ENCODE assay signal across 8 mouse cellular contexts in genomic region chr8:70395649-70396048, GRCm38 (mm10). TPM values are rescaled to one million over a fixed set of nuclear protein-coding genes. Genes with fewer than 3 reads are reported as not detected.
DNase-seq lines count a peak whose midpoint lies in the region; TF ChIP-seq lines count a peak whose summit lies in the region.

No protein-coding gene starts in this region.

- no peak overlapping the region for H3K27ac ChIP-seq in liver, adult 2 months (replicated peaks; ENCODE audit: insufficient read depth, low read depth, low read length)

- H3K27me3 ChIP-seq in liver, adult 2 months (ENCODE audit: control insufficient read depth, insufficient read depth, low read length): no peaks in the 10 kb centered on the region

- 27% methylated on average over 5 of the region's 5 CpGs for WGBS in liver, adult 2 months

- H3K36me3 ChIP-seq in liver, adult 2 months (ENCODE audit: control insufficient read depth, insufficient read depth, low read length): no peaks in the 10 kb centered on the region

- no peaks in the 10 kb centered on the region for H3K79me2 ChIP-seq in liver, adult 2 months (ENCODE audit: control insufficient read depth, insufficient read depth, low read length)

- peaks cover 4% of the 10 kb centered on the region; the same call in 1 of the 2 replicates for H3K4me1 ChIP-seq in liver, adult 2 months (ENCODE audit: control insufficient read depth, insufficient read depth, low read length)

- TF ChIP-seq POLR2A in liver, adult 2 months (IDR thresholded peaks at IDR 0.05; ENCODE audit: extremely low read depth, insufficient read depth, low read length): no peak

- no peak for TF ChIP-seq CTCF in liver, adult 2 months (IDR thresholded peaks at IDR 0.05; ENCODE audit: low read depth, low read length)

- peak; percentile 75 for DNase-seq in adrenal gland, postnatal 14 days
- DNase-seq in adrenal gland, adult 8-10 months: no peak
- DNase-seq in liver, adult 2 months (ENCODE audit: extremely low read depth, low read depth, low spot score): peak; percentile 80
- DNase-seq in liver: no peak
- DNase-seq in cerebellum, postnatal 14 days: peak; percentile 96 to 98
- peak; percentile 81 for DNase-seq in heart, postnatal 4 days
- no peak for DNase-seq in urinary bladder, postnatal 36 days (ENCODE audit: low spot score in 2 of 2)
- DNase-seq in layer of hippocampus, postnatal 10 days (ENCODE audit: low spot score in 2 of 2): no peak

- H3K4me3 ChIP-seq in liver, adult 2 months (ENCODE audit: insufficient read depth, low read depth, low read length): no peak overlapping the region

- no peak overlapping the region for H3K9ac ChIP-seq in liver, adult 2 months (ENCODE audit: low read depth, low read length)

RNA-seq across cellular contexts. Expression of gene Comp, which starts 22.3 kb away (rescaled TPM):
- 1.4 TPM in 1 of 2 replicates, not detected in the other for total RNA-seq in adrenal gland, postnatal 14 days (2021)
- total RNA-seq in adrenal gland, adult 8-10 months (2022): under 1 TPM in 3 of 4 experiments, not detected in 1; 0.17 to 0.61 (median 0.27) TPM
- not detected in 2 replicates for total RNA-seq in liver, adult 2 months (2014; rRNA removed)
- polyA plus RNA-seq in liver, adult 2 months (2012; rRNA removed): 0.24 TPM in 1 of 2 replicates, not detected in the other
- 1 to 10 TPM; 2.5 to 2.6 TPM for total RNA-seq in heart, postnatal 4 days (2021)
- total RNA-seq in layer of hippocampus, postnatal 10 days (2021): under 1 TPM in 1 of 2 experiments, not detected in 1; 0.31 TPM

RNA-seq across cellular contexts. Expression of gene Upf1, which starts 42.6 kb away (rescaled TPM):
- 64.0 and 64.4 TPM in 2 replicates for total RNA-seq in adrenal gland, postnatal 14 days (2021)
- 10 to 100 TPM; 64.2 to 82.6 (median 76.1) TPM for total RNA-seq in adrenal gland, adult 8-10 months (2022)
- total RNA-seq in liver, adult 2 months (2014; rRNA removed): 19.0 and 26.3 TPM in 2 replicates
- polyA plus RNA-seq in liver, adult 2 months (2012; rRNA removed): 20.3 and 22.3 TPM in 2 replicates
- total RNA-seq in heart, postnatal 4 days (2021): 10 to 100 TPM; 44.1 to 45.9 TPM
- total RNA-seq in layer of hippocampus, postnatal 10 days (2021): 10 to 100 TPM; 50.8 to 51.0 TPM

RNA-seq across cellular contexts. Expression of gene Crtc1, which starts 43.7 kb away (rescaled TPM):
- total RNA-seq in adrenal gland, postnatal 14 days (2021): 19.4 and 20.6 TPM in 2 replicates
- 10 to 100 TPM; 25.3 to 52.7 (median 36.5) TPM for total RNA-seq in adrenal gland, adult 8-10 months (2022)
- total RNA-seq in liver, adult 2 months (2014; rRNA removed): 1.2 and 1.9 TPM in 2 replicates
- 6.9 and 8.2 TPM in 2 replicates for polyA plus RNA-seq in liver, adult 2 months (2012; rRNA removed)
- total RNA-seq in heart, postnatal 4 days (2021): 10 to 100 TPM; 12.8 to 15.4 TPM
- 100 to 1,000 TPM; 103 to 114 TPM for total RNA-seq in layer of hippocampus, postnatal 10 days (2021)

Comparison
In these comparisons a context has a peak if more than half of its experiments do, and no peak if none do; other contexts are left out.
1. DNase-seq: peak in adrenal gland, postnatal 14 days (single experiment), liver, adult 2 months (single experiment), cerebellum, postnatal 14 days (2 of 2) and heart, postnatal 4 days (single experiment); none in adrenal gland, adult 8-10 months (single experiment), liver (single experiment), urinary bladder, postnatal 36 days (0 of 2) and layer of hippocampus, postnatal 10 days (0 of 2).